Mouse (Mus musculus) CD4-positive, CD25-positive, alpha-beta regulatory T cell, adult 4 months (primary cell): Measurements from ENCODE around the gene Plet1. TPM values are rescaled to one million over a fixed set of nuclear protein-coding genes. Genes with fewer than 3 reads are reported as not detected.

Experiments
- ATAC-seq: one replicate; pipeline ENCODE4 v1.8.0; 2017
- polyA plus RNA-seq, 2 experiments: library from polyadenylated mRNA; unstranded; fragments of 100-300 nt; shearing (Covaris generic); gene quantifications; one replicate each; pipeline ENCODE4 v1.2.1; 2017

Gene Plet1
- under 1 TPM in 1 of 2 experiments, not detected in 1; 0.48 TPM for polyA plus RNA-seq

GRCm38 (mm10) chr9:50494311-50494710, at the start of gene Plet1:
Gene Plet1, plus strand, starts transcription at chr9:50494525.
- ATAC-seq = no peak

- ATAC-seq = no peak
These were observed 45.3 kb upstream of the Plet1 start for GRCm38 (mm10) chr9:50449048-50449447.

- ATAC-seq = no peak
These were observed 42.7 kb upstream of the Plet1 start for GRCm38 (mm10) chr9:50451456-50452218.

GRCm38 (mm10) chr9:50452303-50452775, 42.0 kb upstream of the Plet1 start:
- peak; percentile 87 for ATAC-seq

DNA sequence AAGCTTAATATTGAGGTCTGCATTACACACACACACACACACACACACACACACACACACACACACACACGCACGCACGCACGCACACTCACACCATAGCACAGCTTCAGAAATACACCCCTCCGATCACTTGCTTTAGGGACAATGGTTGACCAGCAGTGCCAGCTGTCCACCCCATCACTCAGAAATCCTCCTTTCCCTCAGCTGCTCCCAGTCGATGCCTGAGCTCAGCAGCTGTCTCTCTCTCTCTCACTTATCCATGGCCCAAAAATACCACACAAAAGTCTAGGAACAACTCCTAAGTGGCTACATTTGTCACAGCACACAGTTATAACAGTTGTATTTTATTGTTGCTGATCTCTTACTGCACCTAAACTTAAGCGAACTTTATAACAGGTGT, 36.7 kb upstream of the Plet1 start:
- no peak for ATAC-seq

DNA sequence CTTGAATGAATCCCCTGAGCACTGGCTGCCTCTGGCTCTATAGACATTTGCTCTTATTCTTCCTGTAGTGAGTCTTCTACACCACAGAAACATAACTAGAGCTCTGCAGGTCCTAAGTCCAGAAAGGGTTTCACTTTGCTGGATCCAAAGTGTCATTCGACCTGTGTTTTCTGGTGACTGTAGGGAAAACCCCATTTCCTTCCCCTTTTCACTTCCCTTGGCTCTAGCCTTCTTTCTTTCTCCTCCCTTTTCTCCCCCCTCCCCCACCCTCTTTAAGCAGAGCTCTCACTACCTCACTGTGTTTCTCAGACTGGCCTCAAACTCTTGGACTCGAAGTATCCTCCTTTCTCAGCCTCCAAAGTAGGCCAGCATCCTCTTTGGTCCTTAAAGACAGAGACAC, 34.8 kb upstream of the Plet1 start:
- ATAC-seq = no peak

- peak; percentile 85 for ATAC-seq
These were observed 31.7 kb upstream of the Plet1 start for GRCm38 (mm10) chr9:50462494-50463204.

DNA sequence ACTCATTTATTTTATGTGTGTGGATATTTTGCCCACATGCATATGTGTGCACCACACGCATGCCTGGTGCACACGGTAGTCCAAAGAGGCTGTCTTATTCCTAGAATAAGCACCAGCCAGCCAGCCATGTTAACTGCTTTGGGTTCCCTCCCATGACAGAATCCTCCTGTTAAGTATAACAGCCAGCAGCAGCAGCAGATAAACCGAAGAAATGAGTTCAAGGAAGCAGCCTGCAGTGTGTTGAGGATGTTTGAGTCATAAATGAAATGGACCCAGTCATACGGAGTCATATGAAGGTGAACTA, 31.2 kb upstream of the Plet1 start:
- no peak for ATAC-seq

DNA sequence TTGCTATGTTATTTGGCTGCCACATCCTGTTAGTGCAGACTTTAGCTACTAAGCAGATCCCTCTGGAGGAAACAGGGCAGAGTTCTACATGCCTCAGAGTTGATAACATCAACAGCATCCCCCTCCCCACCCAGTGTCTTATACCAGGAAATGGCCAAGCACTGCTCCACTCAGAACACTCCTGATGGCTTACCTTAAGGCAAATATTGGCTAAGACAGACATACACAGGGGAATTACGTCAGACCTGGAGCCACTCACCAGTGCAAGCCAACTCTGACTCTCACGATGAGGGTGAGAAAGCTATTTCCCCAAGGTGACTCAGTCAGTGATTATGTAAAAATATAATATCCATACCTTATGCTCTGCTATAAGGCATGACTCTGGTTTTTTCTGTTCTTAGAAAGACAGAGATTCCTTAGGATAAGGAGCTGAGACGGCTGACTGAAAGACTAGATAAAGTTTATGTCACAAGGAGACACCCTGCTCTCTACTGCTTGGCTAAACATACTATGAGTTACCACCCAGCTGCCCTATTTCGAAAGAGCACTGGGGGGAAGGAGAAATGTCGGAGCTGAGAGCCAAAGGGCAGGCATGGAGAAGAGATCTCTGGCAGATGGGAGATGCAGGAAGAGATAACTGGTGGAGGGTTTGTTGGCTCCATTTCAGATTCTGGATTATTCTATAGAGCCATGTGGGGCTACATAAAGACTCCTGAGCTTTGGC, 23.8 kb upstream of the Plet1 start:
- ATAC-seq = peak; percentile 69

GRCm38 (mm10) chr9:50471181-50471901, 23.0 kb upstream of the Plet1 start:
- no peak for ATAC-seq

- no peak for ATAC-seq
These were observed 19.0 kb upstream of the Plet1 start for GRCm38 (mm10) chr9:50475318-50475717.

GRCm38 (mm10) chr9:50475745-50476144, 18.6 kb upstream of the Plet1 start:
- ATAC-seq = no peak

DNA sequence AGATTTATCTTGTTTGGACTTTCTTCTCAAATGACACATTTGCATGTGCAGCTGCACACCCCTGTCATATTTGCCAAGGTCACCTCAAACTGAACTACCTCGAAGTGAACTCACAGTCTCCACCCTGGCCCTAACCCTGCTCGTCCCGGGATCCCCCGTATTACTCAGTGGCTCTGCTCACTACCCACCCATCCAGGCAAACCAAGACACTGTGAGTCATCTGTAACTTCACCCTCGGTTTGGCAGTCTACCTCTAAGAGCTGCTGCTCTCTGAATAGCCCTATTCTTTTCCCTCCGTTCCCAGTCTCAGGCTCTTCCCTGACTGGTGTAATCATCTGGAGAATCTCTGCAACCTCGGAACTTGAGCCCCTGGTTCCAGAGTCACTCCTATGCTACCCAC, 17.7 kb upstream of the Plet1 start:
- ATAC-seq = no peak

DNA sequence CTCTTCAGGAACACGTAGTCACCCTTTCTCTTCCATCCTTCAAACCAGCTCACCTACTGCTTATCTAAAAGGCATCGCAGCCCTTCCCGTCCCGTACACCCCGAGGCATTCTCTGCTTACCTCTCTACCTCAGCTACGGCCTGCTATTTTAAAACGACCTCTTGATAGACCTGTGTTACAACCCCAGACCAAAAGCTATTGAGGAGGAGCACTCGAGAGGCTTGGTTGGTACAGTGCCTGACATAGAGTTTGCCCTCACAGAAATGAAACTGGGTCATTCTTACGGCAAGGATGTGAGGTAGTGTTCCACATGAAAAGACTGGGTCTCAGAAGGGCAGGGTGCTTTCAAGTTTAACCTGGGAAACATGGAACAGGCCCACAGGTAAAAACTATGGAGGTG, 17.1 kb upstream of the Plet1 start:
- no peak for ATAC-seq

GRCm38 (mm10) chr9:50478826-50479225, 15.5 kb upstream of the Plet1 start:
- ATAC-seq = no peak

DNA sequence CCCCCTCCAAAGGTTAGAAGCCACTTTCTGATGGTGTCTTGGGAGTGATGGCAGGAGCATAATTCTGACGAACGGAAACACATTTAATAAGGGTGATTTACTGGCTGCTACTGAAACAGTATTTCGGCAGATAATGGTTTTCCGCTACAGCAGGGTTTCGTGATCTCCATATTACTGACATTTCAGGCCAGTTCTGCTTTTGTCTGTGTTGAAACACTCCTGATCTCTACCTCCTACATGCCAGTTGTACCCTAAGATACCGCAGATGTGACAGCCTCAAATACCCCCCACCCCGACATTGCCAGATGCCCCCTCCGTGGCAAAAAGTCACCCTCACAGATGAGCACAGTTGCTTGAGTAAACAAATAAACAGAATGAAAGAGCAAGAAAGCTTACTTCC, 14.8 kb upstream of the Plet1 start:
- ATAC-seq = no peak

GRCm38 (mm10) chr9:50482743-50483142, 11.6 kb upstream of the Plet1 start:
- no peak for ATAC-seq

- ATAC-seq = no peak
These were observed 8.8 kb upstream of the Plet1 start for GRCm38 (mm10) chr9:50485521-50485920.

DNA sequence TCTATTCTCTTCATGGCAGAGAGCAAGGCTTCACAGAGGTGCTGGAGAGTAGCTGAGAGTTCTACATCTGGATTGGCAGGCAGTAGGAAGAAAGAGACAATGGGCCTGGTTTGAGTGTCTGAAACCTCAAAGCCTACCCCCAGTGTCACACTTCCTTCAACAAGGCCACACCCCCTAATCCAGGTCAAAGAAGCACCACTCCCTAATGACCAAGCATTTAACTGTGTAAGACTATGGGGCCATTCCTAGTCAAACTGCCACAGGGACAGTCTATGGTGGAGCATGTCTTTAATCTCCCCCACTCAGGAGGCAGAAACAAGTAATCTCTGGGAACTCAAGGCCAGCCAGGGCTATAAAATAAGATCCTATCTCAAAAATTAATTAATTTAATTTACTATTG, 3.5 kb upstream of the Plet1 start:
- no peak for ATAC-seq

DNA sequence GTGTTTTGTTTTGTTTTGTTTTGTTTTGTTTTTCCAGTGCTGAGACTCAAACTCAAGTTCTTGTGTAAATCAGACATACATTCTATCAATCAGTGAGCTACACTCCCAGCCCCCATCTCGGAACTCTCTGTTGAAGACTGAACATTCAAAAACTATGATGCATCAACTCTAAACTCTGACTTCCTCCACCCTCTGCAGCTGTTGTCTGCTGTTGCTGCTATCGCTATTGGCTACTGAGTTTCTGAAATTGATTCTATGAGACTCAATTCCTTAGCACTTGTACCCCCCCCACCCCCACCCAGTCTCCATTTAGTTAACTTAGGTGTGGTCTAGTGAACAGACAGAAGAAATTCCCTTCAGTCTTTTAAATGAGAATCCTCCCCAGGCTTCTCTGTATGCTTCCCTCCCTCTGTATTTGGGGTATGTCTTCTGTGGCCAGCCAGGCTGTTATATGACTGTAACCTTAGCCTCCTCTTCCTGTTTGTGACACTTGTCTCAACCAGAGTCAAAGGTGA, 2.7 kb upstream of the Plet1 start:
- no peak for ATAC-seq

GRCm38 (mm10) chr9:50493777-50494176, 548 bp upstream of the Plet1 start:
- no peak for ATAC-seq

DNA sequence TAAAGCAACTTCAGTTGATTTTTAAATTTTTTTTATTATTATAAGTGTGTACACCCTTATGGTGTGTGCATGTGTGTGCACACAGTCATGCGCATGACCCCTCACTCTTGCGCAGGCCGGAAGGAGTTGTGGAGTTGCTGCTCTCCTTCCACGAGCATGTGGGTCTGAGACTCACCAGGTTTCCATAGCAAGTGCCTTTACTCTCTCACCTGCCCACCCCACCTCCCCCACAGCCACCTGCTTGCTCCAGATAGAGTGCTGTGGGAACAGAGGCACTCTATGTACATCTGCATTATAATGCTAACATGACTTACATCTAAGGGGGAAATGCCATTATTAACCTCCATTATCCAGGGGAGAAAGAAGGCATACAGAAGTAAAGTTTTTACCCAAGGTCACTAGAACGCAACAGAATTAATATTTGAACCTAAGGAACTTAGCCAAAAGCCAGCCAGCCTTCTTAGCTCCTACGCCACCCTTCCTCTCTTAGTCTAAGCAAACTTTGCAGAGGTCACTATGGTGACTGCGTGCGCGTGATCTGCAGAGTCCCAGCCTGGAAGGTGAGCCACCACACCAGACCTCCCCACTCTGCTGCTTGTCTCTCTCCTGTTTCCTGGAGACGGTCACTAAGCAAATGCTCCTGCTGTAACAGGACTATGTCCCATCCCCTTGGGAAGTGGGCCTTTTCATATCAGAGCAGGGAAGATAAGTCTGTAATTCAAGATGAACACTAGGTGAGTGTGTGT, 1.3 kb downstream of the Plet1 start:
- ATAC-seq = no peak
